Mouse (Mus musculus) adrenal gland, adult 18-20 months (tissue): ENCODE data around the gene Ntrk3. TPM values are rescaled to one million over a fixed set of nuclear protein-coding genes. Genes with fewer than 3 reads are reported as not detected.

Experiments
- DNase-seq, 2 experiments: peaks; one replicate each; pipeline ENCODE4 v3.0.0; 2021 to 2022; ENCODE audit warnings: low spot score in 2 of 2
- long read RNA-seq, 2 experiments: library from polyadenylated mRNA; stranded (forward); transcript quantifications; one replicate each; pipeline ENCODE4 v2.0.0; 2021
- total RNA-seq, 2 experiments: library from RNA; stranded (reverse); gene quantifications; 1 replicate in 1 of 2; 2 replicates in 1 of 2; pipeline ENCODE4 v1.2.3; 2021

Ntrk3 gene
- total RNA-seq = 10 to 100 TPM; 27.1 to 57.3 TPM
- long read RNA-seq, experiment 1, partial matches to known transcripts = 4 of 16 reads
- long read RNA-seq, experiment 1, other reads (novel, unspliced or antisense) = 10 of 16 reads
- long read RNA-seq, experiment 2, partial matches to known transcripts = 3 of 4 reads
- long read RNA-seq, experiment 2, other reads (novel, unspliced or antisense) = 1 of 4 reads

DNA sequence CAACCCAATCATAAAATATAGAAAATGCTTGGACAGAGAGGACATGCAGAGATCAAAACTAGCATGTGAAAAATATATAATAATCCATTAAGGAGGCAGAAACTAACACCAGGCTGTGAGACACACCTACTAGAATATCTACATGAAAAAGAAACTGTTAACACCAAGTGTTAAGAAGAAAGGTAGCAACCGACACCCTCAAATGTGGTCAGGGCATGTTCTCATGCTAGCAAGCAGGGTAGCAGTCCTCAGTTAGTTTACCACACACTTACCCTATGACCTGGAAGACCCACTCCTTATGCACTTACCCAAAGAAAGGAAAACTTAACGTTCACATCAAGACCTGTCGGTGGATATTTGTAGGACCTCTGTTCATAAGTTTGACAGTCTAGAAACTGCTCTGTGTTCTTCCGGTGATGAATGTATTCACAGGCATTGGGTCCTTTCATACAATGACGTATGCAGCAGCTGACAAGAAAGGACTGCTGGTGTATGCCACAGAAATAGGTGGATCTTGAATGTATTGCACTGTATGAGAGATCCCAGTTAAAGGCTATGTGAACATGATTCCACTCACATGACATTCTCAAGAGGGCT lies at the start of gene Ntrk3:
Gene Ntrk3 (minus strand): TSS at position 399 of the 597 bp plus-strand sequence.
- DNase-seq = no peak

GRCm38 (mm10) chr7:78785906-78786305 lies 48.1 kb upstream of the Ntrk3 start:
- DNase-seq = peak in 1 of 2 experiments; percentile 57

DNA sequence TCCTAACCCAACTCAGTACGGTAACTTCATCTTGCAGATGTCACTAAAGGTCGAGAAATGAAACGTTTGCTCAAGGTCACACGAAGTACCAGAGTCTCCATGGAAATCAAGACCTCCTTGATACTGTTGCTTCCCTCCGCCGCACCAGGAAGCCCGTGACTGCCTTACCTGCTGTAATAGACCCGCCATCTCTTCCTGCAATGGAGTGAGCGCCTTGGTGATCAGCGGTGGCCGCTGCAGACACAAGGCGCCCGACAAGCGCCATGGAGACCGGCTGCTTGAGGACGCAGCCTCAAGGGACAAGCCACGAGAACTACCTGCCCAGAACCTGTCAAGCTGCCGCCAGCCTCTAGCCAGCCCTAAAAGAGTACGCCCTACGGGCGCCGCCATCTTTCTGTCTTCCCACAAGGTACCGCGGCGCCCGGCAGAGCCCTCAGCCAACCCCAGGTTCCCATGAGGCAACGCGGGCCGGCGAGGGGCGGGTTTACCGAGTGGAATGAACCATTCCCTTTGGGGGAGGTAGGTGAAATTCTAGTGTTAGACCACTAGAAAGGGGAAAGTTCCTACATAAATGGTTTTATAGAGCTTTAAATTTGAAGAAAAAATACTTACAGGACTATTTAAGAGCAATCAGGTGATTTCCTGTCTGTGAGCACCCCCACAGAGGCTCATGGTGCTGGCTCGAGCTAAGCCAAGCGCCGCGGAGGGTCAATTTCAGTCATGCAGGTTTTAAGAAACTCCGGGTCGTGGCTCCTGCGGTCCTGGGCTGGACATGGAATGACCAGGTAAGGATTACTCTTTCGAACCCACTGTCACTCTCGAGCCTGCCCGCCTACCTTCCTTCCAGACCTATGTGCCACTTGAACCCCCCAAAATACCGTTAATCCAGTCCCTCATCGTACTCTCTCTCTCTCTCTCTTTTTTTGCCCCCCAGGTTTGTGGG lies 45.1 kb upstream of the Ntrk3 start, which contains the start of the genes Mrps11 and Mrpl46:
Gene Mrps11 (plus strand): TSS at position 481 of the 943 bp plus-strand sequence.
Gene Mrpl46 (minus strand): TSS at position 893 of the 943 bp plus-strand sequence.
- peak; percentile 82 to 86 for DNase-seq

- DNase-seq = no peak
Observed at GRCm38 (mm10) chr7:78778741-78779140, 40.9 kb upstream of the Ntrk3 start.

GRCm38 (mm10) chr7:78770936-78771335 lies 33.1 kb upstream of the Ntrk3 start:
- no peak for DNase-seq

GRCm38 (mm10) chr7:78769075-78769652 lies 31.4 kb upstream of the Ntrk3 start:
- DNase-seq = peak in 1 of 2 experiments; percentile 2

- peak in 1 of 2 experiments; percentile 4 for DNase-seq
Observed at GRCm38 (mm10) chr7:78767929-78768531, 30.2 kb upstream of the Ntrk3 start.

DNA sequence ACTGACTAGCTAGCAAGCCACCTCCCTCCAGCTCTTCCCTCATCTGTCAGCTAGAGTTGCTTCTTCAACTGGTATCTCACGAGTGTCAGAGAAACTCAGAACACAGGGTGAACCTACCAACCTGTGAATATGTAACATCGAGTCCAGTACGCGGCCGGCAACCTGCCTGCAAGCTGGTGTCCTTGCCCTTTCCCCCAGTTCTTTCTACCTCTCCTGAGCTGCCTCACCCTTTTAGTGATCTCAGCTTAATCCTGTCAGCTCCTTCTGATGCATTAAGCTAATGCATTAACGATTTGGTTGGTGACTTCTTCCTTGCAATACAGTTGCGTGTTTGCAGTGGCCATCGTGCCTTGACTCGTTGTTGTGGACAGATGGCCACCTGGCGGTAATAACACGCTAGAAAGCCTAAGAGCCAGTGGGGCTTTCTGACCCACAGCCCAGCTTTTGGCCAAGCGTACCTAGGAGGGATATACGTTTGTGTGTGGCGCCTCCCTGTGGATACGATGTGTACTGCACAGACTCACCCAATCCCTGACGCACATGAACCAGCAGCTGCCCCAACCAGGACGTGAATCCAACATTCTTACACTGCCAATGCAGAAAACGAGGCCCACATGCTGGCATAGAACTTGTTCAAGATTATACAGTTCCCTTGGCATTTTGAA lies 28.3 kb upstream of the Ntrk3 start:
- peak; percentile 73 to 82 for DNase-seq

DNA sequence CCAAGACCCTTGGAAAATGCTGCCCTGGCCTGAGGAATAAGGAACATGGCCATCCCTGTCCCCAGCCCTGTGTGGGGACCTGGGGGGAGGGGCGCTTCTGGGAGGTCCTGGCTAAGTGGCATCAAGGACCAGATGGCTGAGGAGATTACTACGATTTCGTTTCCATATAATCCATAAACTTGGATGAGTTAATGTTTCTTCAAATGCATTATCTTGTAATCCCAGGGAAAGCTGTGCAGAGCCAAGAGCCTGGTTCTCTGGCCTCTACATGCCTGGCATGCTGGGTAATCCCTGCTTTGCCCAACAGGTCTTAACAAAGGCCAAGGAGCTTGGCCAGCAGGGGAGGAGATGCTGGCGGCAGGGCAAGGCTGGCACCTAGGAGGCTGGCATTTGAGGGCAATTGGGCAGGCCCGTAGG lies 27.4 kb upstream of the Ntrk3 start:
- DNase-seq = peak in 1 of 2 experiments; percentile 21

DNA sequence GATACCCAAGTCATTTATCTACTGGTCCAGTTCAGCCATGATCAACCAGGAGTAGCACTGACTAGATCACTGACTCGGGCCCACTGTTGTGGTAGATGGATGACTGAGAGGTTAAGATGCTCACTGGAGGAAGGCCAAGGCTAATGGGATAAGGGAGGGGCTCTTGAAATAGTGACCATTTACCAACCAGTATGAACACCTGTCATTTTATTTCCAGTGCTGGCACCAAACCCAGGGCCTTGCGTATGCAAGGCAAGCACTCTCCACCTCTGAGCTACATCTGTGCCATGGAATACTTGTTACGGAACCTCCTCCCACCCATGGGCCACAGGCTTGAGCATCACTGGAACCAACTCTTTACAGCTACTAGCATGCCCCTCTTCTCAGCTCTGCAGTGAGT lies 26.0 kb upstream of the Ntrk3 start:
- DNase-seq = no peak

DNA sequence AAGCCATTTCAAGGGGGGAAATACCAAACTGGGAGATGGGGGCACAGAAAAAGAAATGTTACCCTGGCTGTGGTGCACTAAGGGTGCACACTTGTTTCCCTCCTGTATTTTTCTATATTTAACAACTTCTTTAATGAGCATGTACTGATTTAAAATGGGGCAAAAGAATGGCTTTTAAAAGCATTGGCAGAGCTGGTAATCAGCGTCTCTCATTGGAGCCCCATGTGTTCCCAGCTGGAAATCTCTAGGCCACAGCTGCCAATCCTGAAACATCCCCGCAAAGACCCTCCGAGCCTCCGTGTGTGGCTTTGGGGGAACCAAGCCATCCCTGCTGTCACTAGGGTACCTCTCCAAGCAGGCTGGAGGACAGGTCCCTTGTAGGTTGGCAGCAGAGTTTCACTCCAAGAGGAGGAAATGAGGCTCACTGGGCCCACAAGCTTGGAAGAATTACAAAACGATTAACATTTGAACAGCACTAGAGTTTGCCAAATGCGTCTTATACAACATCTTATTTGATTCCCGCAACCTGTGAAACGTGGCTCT lies 16.7 kb upstream of the Ntrk3 start:
- no peak for DNase-seq

GRCm38 (mm10) chr7:78753752-78754457 lies 16.1 kb upstream of the Ntrk3 start:
- no peak for DNase-seq

GRCm38 (mm10) chr7:78752961-78753360 lies 15.1 kb upstream of the Ntrk3 start:
- DNase-seq = no peak

DNA sequence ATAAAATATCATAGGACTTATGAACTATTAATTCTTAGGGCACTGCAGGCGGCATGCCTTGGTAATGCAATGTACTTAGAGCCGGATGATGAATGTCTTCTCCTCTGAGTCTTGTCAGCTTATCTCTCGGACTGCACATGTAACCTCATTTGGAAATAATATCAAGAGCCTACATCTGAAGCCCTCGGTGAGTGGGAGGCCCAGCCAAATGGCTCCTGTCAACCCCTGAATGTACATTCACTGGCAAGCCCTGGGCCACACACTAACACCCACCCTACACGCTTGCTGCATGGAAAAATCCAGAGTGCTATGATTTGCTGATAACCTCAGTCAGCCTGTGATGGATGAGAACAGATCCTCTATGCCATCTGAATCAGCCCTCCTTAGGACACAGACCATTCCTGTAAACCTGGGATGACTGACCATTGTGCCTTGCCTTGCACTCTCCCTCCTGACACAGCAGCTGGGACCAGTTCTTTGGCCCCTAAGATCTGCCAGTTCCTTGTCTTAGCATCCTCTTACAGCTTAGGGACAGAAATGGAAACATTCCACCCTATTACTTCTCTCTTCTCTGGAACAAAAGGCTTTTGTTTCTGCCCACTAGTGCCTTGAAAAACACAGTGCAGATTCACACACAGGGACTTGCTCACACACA lies 6.0 kb upstream of the Ntrk3 start:
- no peak for DNase-seq

GRCm38 (mm10) chr7:78739351-78740000 lies 1.7 kb upstream of the Ntrk3 start:
- no peak for DNase-seq

DNA sequence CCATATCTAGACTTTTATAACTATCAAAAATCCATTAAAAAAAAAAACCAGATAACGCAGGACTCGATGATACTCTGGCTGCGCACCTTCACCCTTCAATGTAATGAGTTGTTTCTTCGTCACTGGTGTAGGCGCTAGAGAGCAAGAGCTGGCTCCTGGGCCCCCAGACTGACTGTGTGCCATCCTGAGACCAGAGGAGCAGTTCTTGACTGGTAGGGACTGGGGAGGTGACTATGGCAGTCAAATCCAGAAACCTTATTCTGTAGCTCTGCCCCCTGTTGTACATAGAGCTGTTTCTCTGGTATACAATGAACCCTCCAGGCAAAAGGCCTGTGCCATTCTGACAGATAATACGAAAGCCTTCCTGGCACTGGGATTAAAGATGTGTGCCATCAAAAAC lies 616 bp downstream of the Ntrk3 start:
- DNase-seq = no peak

- no peak for DNase-seq
Observed at GRCm38 (mm10) chr7:78731391-78731790, 6.4 kb downstream of the Ntrk3 start.

DNA sequence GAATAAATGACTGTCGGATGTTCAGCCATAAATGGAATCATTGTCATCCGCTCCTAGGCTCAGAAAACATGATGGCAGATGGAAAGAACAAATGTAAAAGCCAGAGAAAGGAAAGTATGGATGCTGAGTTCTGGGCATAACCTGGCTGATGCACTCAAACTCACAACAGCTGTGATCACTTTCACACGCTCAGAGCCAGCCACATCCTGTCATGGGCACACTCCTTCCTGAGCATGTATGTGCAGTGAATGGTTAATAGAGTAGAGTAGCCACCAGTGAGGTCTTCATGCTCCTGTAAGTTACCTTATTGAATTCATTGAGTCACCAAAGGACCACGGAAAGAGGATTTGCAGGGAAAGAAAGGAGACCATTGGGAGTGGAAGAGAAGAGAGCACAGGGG lies 13.2 kb downstream of the Ntrk3 start:
- DNase-seq = no peak
